Mouse (Mus musculus) liver, embryonic 14.5 days (tissue): ENCODE results near the gene Ndufb5. TPM values are rescaled to one million over a fixed set of nuclear protein-coding genes. Genes with fewer than 3 reads are reported as not detected.

Experiments used
- ATAC-seq: fragments of 200-750 bp; cut with Nextera tagmentation; 2 replicates; pipeline ENCODE4 v1.8.0; 2017; ENCODE audit warnings: moderate number of reproducible peaks, mild to moderate bottlenecking, moderate library complexity; ENCODE audit not compliant: insufficient read depth
- DNase-seq, 3 experiments: peaks; one replicate each; pipeline ENCODE4 v3.0.0-alpha.2; 2012 to 2013; ENCODE audit warnings: low read depth in 3 of 3, low spot score in 3 of 3
- H3K27ac ChIP-seq: fragments of 300-500 bp; sonication (generic); 2 replicates; pipeline ENCODE4 v1.5.1; 2014; ENCODE audit warnings: moderate library complexity, mild to moderate bottlenecking, control low read depth, inconsistent platforms
- H3K27me3 ChIP-seq: fragments of 300-500 bp; sonication (generic); 2 replicates; pipeline ENCODE4 v1.6.1; 2014; ENCODE audit warnings: mild to moderate bottlenecking, low read length, moderate library complexity; ENCODE audit not compliant: control insufficient read depth, insufficient read depth
- H3K36me3 ChIP-seq: fragments of 300-500 bp; sonication (generic); replicated peaks from 2 replicates; pipeline ENCODE4 v1.6.1; 2014; ENCODE audit warnings: low read depth; ENCODE audit not compliant: control insufficient read depth, insufficient read depth
- H3K4me1 ChIP-seq, 2 experiments: fragments of 200-500 bp in 1 of 2; fragments of 300-500 bp in 1 of 2; sonication (generic) in 1 of 2; replicated peaks; 2 replicates each; pipeline ENCODE4 v1.6.1; 2012 to 2014; ENCODE audit warnings: antibody characterized with exemption in 1 of 2, inconsistent platforms in 1 of 2, low read length in 1 of 2; ENCODE audit not compliant: control insufficient read depth in 2 of 2, insufficient read depth in 2 of 2
- H3K4me2 ChIP-seq: fragments of 300-500 bp; sonication (generic); 2 replicates; pipeline ENCODE4 v1.6.1; 2014; ENCODE audit warnings: low read depth, mild to moderate bottlenecking, control low read depth, moderate library complexity
- H3K4me3 ChIP-seq, 2 experiments: fragments of 200-500 bp in 1 of 2; fragments of 300-500 bp in 1 of 2; sonication (generic) in 1 of 2; 2 replicates each; pipeline ENCODE4 v1.5.1; 2012 to 2014; ENCODE audit warnings: low read depth in 2 of 2, low read length in 2 of 2, mild to moderate bottlenecking in 2 of 2, control low read depth in 1 of 2, inconsistent platforms in 1 of 2, moderate library complexity in 1 of 2; ENCODE audit not compliant: insufficient read depth in 1 of 2
- H3K9ac ChIP-seq: fragments of 300-500 bp; sonication (generic); replicated peaks from 2 replicates; pipeline ENCODE4 v1.6.1; 2014; ENCODE audit warnings: mild to moderate bottlenecking, control low read depth, moderate library complexity
- H3K9me3 ChIP-seq: fragments of 300-500 bp; sonication (generic); 2 replicates; pipeline ENCODE4 v1.6.1; 2016; ENCODE audit warnings: low read length, mixed read lengths; ENCODE audit not compliant: control insufficient read depth
- CTCF ChIP-seq: IDR thresholded peaks from 2 replicates; pipeline ENCODE4 v1.5.1; 2016; ENCODE audit warnings: antibody characterized with exemption, low read depth, control low read depth
- EP300 ChIP-seq: IDR thresholded peaks from 2 replicates; pipeline ENCODE4 v1.6.1; 2016; ENCODE audit warnings: antibody characterized with exemption, low read depth
- WGBS: fragments of 180-500 bp; shearing (Covaris S2); extraction: QIAGEN DNeasy Blood & Tissue Kit; methylation state at CpG from one replicate; pipeline ENCODE4 v1.1.7; 2014; ENCODE audit not compliant: insufficient replicate concordance; 5-methylcytosine and 5-hydroxymethylcytosine counted together
- polyA plus RNA-seq, 2 experiments: library from polyadenylated mRNA; depleted of rRNA in 1 of 2; stranded (reverse) in 1 of 2; unstranded in 1 of 2; fragments of >200 nt; fragmentation: Nextera tagmentation in 1 of 2; extraction: Ambion mirVana in 1 of 2; gene quantifications; 2 replicates each; pipeline versions ENCODE4 v1.2.1 to v1.2.3; 2012 to 2014

The Ndufb5 gene
- polyA plus RNA-seq, 2 experiments: 90.6 to 163 TPM

GRCm38 (mm10) chr3:32718271-32718670 lies 18.5 kb upstream of the Ndufb5 start:
- H3K36me3 ChIP-seq: peaks cover 87% of the 10 kb centered on the region
- no peak for TF ChIP-seq EP300
- no peak for TF ChIP-seq CTCF

DNA sequence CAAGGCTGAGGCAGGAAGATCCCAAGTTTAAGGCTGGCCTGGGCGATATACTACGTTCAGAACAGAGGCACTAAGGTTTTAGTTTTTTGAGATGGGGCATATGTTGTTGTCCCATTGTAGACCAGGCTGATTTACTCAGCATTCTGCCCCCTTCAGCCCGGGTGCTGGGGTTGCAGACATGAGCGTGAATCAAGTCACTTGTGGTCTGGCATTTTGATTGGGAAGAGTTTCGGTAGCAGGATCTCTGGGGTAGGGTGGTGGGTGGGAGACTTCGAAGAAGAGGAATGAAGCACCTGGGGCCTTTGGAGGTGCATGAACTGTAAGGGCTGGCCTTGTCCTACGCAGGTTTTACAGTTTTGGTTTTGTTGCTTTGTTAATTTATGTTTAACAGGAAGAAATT lies 12.6 kb upstream of the Ndufb5 start:
- H3K36me3 ChIP-seq: peaks cover 79% of the 10 kb centered on the region
- no peak for DNase-seq

More at GRCm38 (mm10) chr3:32718271-32718670, 18.5 kb upstream of the Ndufb5 start:
- Histone ChIP-seq H3K27ac (no peak overlapping the region), H3K9me3 (no peaks in the 10 kb centered on the region), H3K4me2 (no peak overlapping the region), H3K4me3 (no peak overlapping the region), H3K9ac (no peak overlapping the region), H3K27me3 (no peaks in the 10 kb centered on the region), H3K4me1 (no peaks in the 10 kb centered on the region)
- 78% methylated on average over 5 of the region's 5 CpGs for WGBS
- no peak for DNase-seq
- ATAC-seq: no peak

DNA sequence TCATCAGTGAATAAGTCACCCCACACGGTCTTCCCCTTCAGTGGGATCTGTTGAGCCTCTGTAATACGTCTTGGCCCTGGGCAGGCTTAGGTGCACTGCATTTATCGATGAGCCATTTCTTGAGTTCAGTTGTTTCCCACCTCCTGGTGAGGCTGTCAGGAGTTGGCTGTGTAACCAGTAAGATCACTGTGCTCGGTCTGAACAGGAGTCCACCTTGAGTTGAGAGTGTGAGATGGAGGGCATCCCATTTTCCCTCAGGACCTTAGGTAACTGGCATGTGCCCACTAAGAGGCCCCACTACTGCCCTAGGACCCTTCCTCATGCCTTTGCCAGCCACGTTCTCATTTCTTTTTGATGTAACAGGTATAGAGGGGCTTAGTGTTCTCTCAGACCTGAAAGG lies 10.8 kb upstream of the Ndufb5 start:
- no peak overlapping the region for H3K27ac ChIP-seq
- DNase-seq: no peak
- H3K27me3 ChIP-seq: no peaks in the 10 kb centered on the region
- H3K4me1 ChIP-seq: no peaks in the 10 kb centered on the region
- no peaks in the 10 kb centered on the region for H3K9me3 ChIP-seq
- no peak overlapping the region for H3K9ac ChIP-seq
- ATAC-seq: no peak
- no peak overlapping the region for H3K4me3 ChIP-seq
- H3K4me2 ChIP-seq: no peak overlapping the region
- WGBS: 77% methylated on average over 5 of the region's 5 CpGs
- peaks cover 65% of the 10 kb centered on the region for H3K36me3 ChIP-seq
- TF ChIP-seq EP300 (no peak), CTCF (no peak)

More for the DNA sequence above, 12.6 kb upstream of the Ndufb5 start:
- Histone ChIP-seq H3K4me2 (no peak overlapping the region), H3K4me1 (no peaks in the 10 kb centered on the region), H3K9me3 (no peaks in the 10 kb centered on the region), H3K9ac (no peak overlapping the region), H3K27me3 (no peaks in the 10 kb centered on the region), H3K4me3 (no peak overlapping the region), H3K27ac (no peak overlapping the region)
- ATAC-seq: no peak
- no peak for TF ChIP-seq CTCF
- TF ChIP-seq EP300: no peak
- 87% methylated on average over 7 of the region's 7 CpGs for WGBS

DNA sequence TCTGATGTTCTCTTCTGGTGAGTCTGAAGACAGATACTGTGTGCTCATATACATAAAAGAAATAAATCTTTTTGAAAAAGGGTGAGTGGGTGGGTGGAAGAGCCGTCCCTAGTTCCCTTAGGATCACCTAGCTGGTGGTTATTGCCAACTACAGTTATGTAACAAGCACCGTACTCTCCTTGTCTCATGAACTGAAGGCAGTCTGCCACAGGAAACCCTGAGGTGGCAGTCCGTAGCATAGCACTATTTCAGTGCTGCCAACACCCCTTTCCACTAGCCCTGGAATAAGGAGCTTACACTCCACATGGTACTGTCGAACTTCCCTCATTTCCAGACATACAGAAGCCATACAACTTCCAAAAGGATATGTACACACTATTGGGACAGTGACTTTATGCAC lies 8.9 kb upstream of the Ndufb5 start:
- Histone ChIP-seq H3K27me3 (no peaks in the 10 kb centered on the region), H3K36me3 (peaks cover 55% of the 10 kb centered on the region), H3K27ac (no peak overlapping the region), H3K4me1 (no peaks in the 10 kb centered on the region), H3K9ac (no peak overlapping the region), H3K4me2 (no peak overlapping the region), H3K9me3 (no peaks in the 10 kb centered on the region), H3K4me3 (no peak overlapping the region)
- no peak for TF ChIP-seq EP300
- no peak for TF ChIP-seq CTCF
- 83% methylated on average over 4 of the region's 4 CpGs for WGBS
- DNase-seq (no peak), ATAC-seq (no peak)

GRCm38 (mm10) chr3:32737172-32737655 lies 424 bp downstream of the Ndufb5 start, which contains the start of gene Mrpl47:
Gene Mrpl47 (minus strand): TSS chr3:32737605.
- no peaks in the 10 kb centered on the region for H3K27me3 ChIP-seq
- H3K4me1 ChIP-seq: peaks cover 12 to 14% of the 10 kb centered on the region in 2 experiments
- no peaks in the 10 kb centered on the region for H3K9me3 ChIP-seq
- H3K27ac ChIP-seq: peak within 1 kb of the TSS; percentile 48
- peaks cover 7% of the 10 kb centered on the region for H3K36me3 ChIP-seq
- H3K4me3 ChIP-seq: peak within 1 kb of the TSS; percentile 93 to 97
- ATAC-seq (peak; percentile 28), DNase-seq (peak in 1 of 3 experiments; percentile 4)
- peak within 1 kb of the TSS; percentile 76 for H3K4me2 ChIP-seq
- no peak for TF ChIP-seq CTCF
- under 1% methylated on average over 31 of the region's 31 CpGs for WGBS
- H3K9ac ChIP-seq: peak within 1 kb of the TSS; percentile 75
